In the genomic region with DNA sequence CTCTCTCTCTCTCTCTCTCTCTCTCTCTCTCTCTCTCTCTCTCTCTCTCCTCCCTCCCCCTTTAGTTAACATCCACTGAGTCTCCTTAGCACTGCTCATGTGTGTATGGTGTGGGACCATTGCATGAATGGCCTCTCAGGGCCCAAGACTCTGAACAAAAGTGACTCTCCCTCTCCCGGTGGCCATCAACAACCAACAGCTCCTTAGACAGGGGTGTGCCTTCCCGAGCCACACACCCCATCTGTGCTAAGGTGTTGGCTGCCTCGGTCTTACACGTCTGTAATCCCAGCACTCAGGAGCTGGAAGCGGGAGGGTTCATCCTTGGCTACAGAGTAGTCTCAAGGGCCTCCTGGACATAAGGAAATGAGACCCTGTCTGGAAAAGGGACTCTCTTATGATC, we compare ENCODE assay signal across 26 mouse cellular contexts. TPM values are rescaled to one million over a fixed set of nuclear protein-coding genes. Genes with fewer than 3 reads are reported as not detected.
"Had no signal": no experiment of that assay in that cellular context is flagged by ENCODE, and none has a peak within 500 bp of the region (broad histone marks: within the 10 kb centered on the region; RNA-seq: fewer than 3 reads in every experiment).

No protein-coding gene starts in this region.

- H3K9ac ChIP-seq: heart, embryonic 13.5 days; heart, embryonic 15.5 days; hindbrain, embryonic 12.5 days; hindbrain, embryonic 14.5 days; intestine, embryonic 15.5 days; limb, embryonic 13.5 days; limb, embryonic 15.5 days; liver, embryonic 14.5 days had no signal

- ATAC-seq: hindbrain, embryonic 16.5 days; inflammation-experienced regulatory T-cells, adult 6 months; intestine, embryonic 15.5 days; intestine, postnatal 0 days had no signal

- H3K36me3 ChIP-seq: heart, embryonic 13.5 days; heart, embryonic 15.5 days; hindbrain, embryonic 10.5 days; hindbrain, embryonic 12.5 days; intestine, embryonic 15.5 days; limb, embryonic 13.5 days; limb, embryonic 15.5 days had no signal

- DNase-seq: gastrocnemius, adult 2 months; gastrocnemius, postnatal 10 days; gastrocnemius, postnatal 25 days; heart, adult 2 months; heart, postnatal 14 days; heart, postnatal 36 days; kidney, adult 18-20 months; kidney, adult 8-10 months; kidney, postnatal 10 days; kidney, postnatal 25 days; kidney, postnatal 4 days had no signal

- H3K9me3 ChIP-seq: heart, embryonic 13.5 days; heart, embryonic 15.5 days; hindbrain, embryonic 10.5 days; hindbrain, embryonic 12.5 days; intestine, embryonic 15.5 days; limb, embryonic 13.5 days; limb, embryonic 15.5 days had no signal

- H3K4me3 ChIP-seq: gastrocnemius, adult 2 months; heart, adult 2 months; heart, embryonic 13.5 days; heart, embryonic 15.5 days; hindbrain, embryonic 10.5 days; hindbrain, embryonic 12.5 days; intestine, embryonic 15.5 days; layer of hippocampus, adult 2 months; left cerebral cortex, adult 2 months; limb, embryonic 13.5 days; limb, embryonic 15.5 days had no signal

- H3K27me3 ChIP-seq: limb, embryonic 13.5 days; limb, embryonic 15.5 days had no signal

- H3K27ac ChIP-seq: gastrocnemius, adult 2 months; heart, adult 2 months; heart, embryonic 13.5 days; heart, embryonic 15.5 days; hindbrain, embryonic 10.5 days; hindbrain, embryonic 12.5 days; hindbrain, embryonic 14.5 days; intestine, embryonic 15.5 days; layer of hippocampus, adult 2 months; left cerebral cortex, adult 2 months; limb, embryonic 13.5 days; limb, embryonic 15.5 days; liver, embryonic 14.5 days had no signal

- H3K4me2 ChIP-seq: heart, embryonic 13.5 days; heart, embryonic 15.5 days; hindbrain, embryonic 12.5 days; hindbrain, embryonic 14.5 days; intestine, embryonic 15.5 days; limb, embryonic 13.5 days; limb, embryonic 15.5 days had no signal

RNA-seq across cellular contexts. Expression of gene Gxylt2, which starts 4.5 kb away (rescaled TPM):
- polyA plus RNA-seq: liver, adult 2 months had no signal
